Mouse (Mus musculus) hindbrain, postnatal 0 days (tissue): ENCODE measurements around the gene Apbb2. TPM values are rescaled to one million over a fixed set of nuclear protein-coding genes. Genes with fewer than 3 reads are reported as not detected.
A peak's percentile ranks its signal among the peaks of the same experiment; 100 is the strongest.

Source experiments
- ATAC-seq: fragments of 200-750 bp; cut with Nextera tagmentation; 2 replicates; pipeline ENCODE4 v1.8.0; 2017; ENCODE audit warnings: mild to moderate bottlenecking, moderate TSS enrichment, moderate library complexity
- DNase-seq: peaks from one replicate; pipeline ENCODE4 v3.0.0-alpha.2; 2015; ENCODE audit warnings: low spot score
- H3K27ac ChIP-seq: fragments of 300-500 bp; sonication (generic); 2 replicates; pipeline ENCODE4 v1.5.1; 2014; ENCODE audit warnings: mild to moderate bottlenecking
- H3K27me3 ChIP-seq: fragments of 300-500 bp; sonication (generic); 2 replicates; pipeline ENCODE4 v1.6.1; 2014; ENCODE audit warnings: low read length, mixed read lengths; ENCODE audit not compliant: insufficient read depth
- H3K36me3 ChIP-seq: fragments of 300-500 bp; sonication (generic); 2 replicates; pipeline ENCODE4 v1.6.1; 2014; ENCODE audit warnings: low read length, mixed read lengths; ENCODE audit not compliant: insufficient read depth
- H3K4me1 ChIP-seq: fragments of 300-500 bp; sonication (generic); 2 replicates; pipeline ENCODE4 v1.6.1; 2014; ENCODE audit warnings: antibody characterized with exemption, low read length, mixed read lengths; ENCODE audit not compliant: insufficient read depth
- H3K4me2 ChIP-seq: fragments of 300-500 bp; sonication (generic); 2 replicates; pipeline ENCODE4 v1.6.1; 2014; ENCODE audit warnings: low read depth, mild to moderate bottlenecking, low read length, moderate library complexity, mixed read lengths
- H3K4me3 ChIP-seq: fragments of 300-500 bp; sonication (generic); 2 replicates; pipeline ENCODE4 v1.5.1; 2014; ENCODE audit warnings: low read length
- H3K9ac ChIP-seq: fragments of 300-500 bp; sonication (generic); replicated peaks from 2 replicates; pipeline ENCODE4 v1.6.1; 2014; ENCODE audit warnings: mild to moderate bottlenecking, low read length, moderate library complexity, mixed read lengths
- H3K9me3 ChIP-seq: fragments of 300-500 bp; sonication (generic); 2 replicates; pipeline ENCODE4 v1.6.1; 2016; ENCODE audit warnings: low read length, mixed read lengths
- CTCF ChIP-seq: IDR thresholded peaks from 2 replicates; pipeline ENCODE4 v1.5.1; 2016; ENCODE audit warnings: antibody characterized with exemption, control low read depth, low read depth
- WGBS: fragments of 180-500 bp; shearing (Covaris S2); extraction: QIAGEN DNeasy Blood & Tissue Kit; methylation state at CpG from one replicate; pipeline ENCODE4 v1.1.7; 2014; 5-methylcytosine and 5-hydroxymethylcytosine counted together
- polyA plus RNA-seq: library from polyadenylated mRNA; unstranded; fragments of >200 nt; fragmentation: Nextera tagmentation; extraction: Ambion mirVana; gene quantifications from 2 replicates; pipeline ENCODE4 v1.2.1, GENCODE M21; 2015
- total RNA-seq: library from RNA; depleted of rRNA; stranded (reverse); fragments of >200 nt; gene quantifications from 2 replicates; pipeline ENCODE4 v1.2.3, GENCODE M21; 2014

Apbb2 gene
- total and polyA plus RNA-seq, 2 experiments from 2014 or later = 72.1 to 76.9 TPM

- ATAC-seq = no peak
These were observed 23.7 kb downstream of the Apbb2 start for GRCm38 (mm10) chr5:66594881-66595280.

GRCm38 (mm10) chr5:66586236-66586745 lies 32.3 kb downstream of the Apbb2 start:
- Histone ChIP-seq H3K4me2 (no peak overlapping the region), H3K9ac (no peak overlapping the region), H3K27ac (no peak overlapping the region), H3K27me3 (no peaks in the 10 kb centered on the region), H3K4me3 (no peak overlapping the region), H3K36me3 (no peaks in the 10 kb centered on the region), H3K9me3 (no peaks in the 10 kb centered on the region), H3K4me1 (no peaks in the 10 kb centered on the region)
- DNase-seq = no peak
- ATAC-seq = no peak
- TF ChIP-seq CTCF = no peak
- WGBS = 76% methylated on average over 6 of the region's 6 CpGs

More at GRCm38 (mm10) chr5:66594881-66595280, 23.7 kb downstream of the Apbb2 start:
- H3K27me3 ChIP-seq = no peaks in the 10 kb centered on the region
- WGBS = 83% methylated on average over 14 of the region's 14 CpGs
- no peaks in the 10 kb centered on the region for H3K4me1 ChIP-seq
- no peaks in the 10 kb centered on the region for H3K36me3 ChIP-seq
- H3K27ac ChIP-seq = no peak overlapping the region
- no peak overlapping the region for H3K9ac ChIP-seq
- no peak overlapping the region for H3K4me2 ChIP-seq
- no peaks in the 10 kb centered on the region for H3K9me3 ChIP-seq
- DNase-seq = no peak
- no peak for TF ChIP-seq CTCF
- no peak overlapping the region for H3K4me3 ChIP-seq

GRCm38 (mm10) chr5:66583019-66583406 lies 35.6 kb downstream of the Apbb2 start:
- H3K4me2 ChIP-seq = no peak overlapping the region
- no peak for TF ChIP-seq CTCF

GRCm38 (mm10) chr5:66582281-66583018 lies 36.1 kb downstream of the Apbb2 start:
- Histone ChIP-seq H3K4me3 (no peak overlapping the region), H3K9me3 (no peaks in the 10 kb centered on the region), H3K27me3 (no peaks in the 10 kb centered on the region), H3K4me2 (no peak overlapping the region), H3K9ac (no peak overlapping the region), H3K27ac (no peak overlapping the region), H3K4me1 (no peaks in the 10 kb centered on the region), H3K36me3 (no peaks in the 10 kb centered on the region)
- no peak for TF ChIP-seq CTCF
- no peak for DNase-seq
- ATAC-seq = no peak
- 90% methylated on average over 17 of the region's 17 CpGs for WGBS

More at GRCm38 (mm10) chr5:66583019-66583406, 35.6 kb downstream of the Apbb2 start:
- Histone ChIP-seq H3K4me3 (no peak overlapping the region), H3K36me3 (no peaks in the 10 kb centered on the region), H3K4me1 (no peaks in the 10 kb centered on the region), H3K27ac (no peak overlapping the region), H3K9ac (no peak overlapping the region), H3K9me3 (no peaks in the 10 kb centered on the region), H3K27me3 (no peaks in the 10 kb centered on the region)
- ATAC-seq = no peak
- no peak for DNase-seq
- WGBS = 84% methylated on average over 4 of the region's 4 CpGs

- no peak overlapping the region for H3K9ac ChIP-seq
- no peak for TF ChIP-seq CTCF
- ATAC-seq (no peak), DNase-seq (no peak)
- H3K9me3 ChIP-seq = no peaks in the 10 kb centered on the region
- no peaks in the 10 kb centered on the region for H3K27me3 ChIP-seq
- WGBS = 82% methylated on average over 4 of the region's 4 CpGs
- H3K36me3 ChIP-seq = no peaks in the 10 kb centered on the region
- no peak overlapping the region for H3K4me2 ChIP-seq
- H3K4me3 ChIP-seq = no peak overlapping the region
- no peak overlapping the region for H3K27ac ChIP-seq
- H3K4me1 ChIP-seq = no peaks in the 10 kb centered on the region
These were observed 39.5 kb downstream of the Apbb2 start for GRCm38 (mm10) chr5:66579066-66579465.

GRCm38 (mm10) chr5:66576299-66576698 lies 42.3 kb downstream of the Apbb2 start:
- no peak for TF ChIP-seq CTCF
- Histone ChIP-seq H3K36me3 (no peaks in the 10 kb centered on the region), H3K4me1 (peaks cover 4% of the 10 kb centered on the region), H3K9me3 (no peaks in the 10 kb centered on the region), H3K4me3 (no peak overlapping the region), H3K27ac (no peak overlapping the region), H3K9ac (no peak overlapping the region), H3K27me3 (no peaks in the 10 kb centered on the region), H3K4me2 (no peak overlapping the region)
- WGBS = 47% methylated on average over 9 of the region's 9 CpGs
- ATAC-seq (peak; percentile 63; the same call in 1 of the 2 replicates), DNase-seq (peak; percentile 38)

GRCm38 (mm10) chr5:66575148-66575547 lies 43.4 kb downstream of the Apbb2 start:
- Histone ChIP-seq H3K4me1 (peaks cover 4% of the 10 kb centered on the region), H3K27me3 (no peaks in the 10 kb centered on the region), H3K9ac (no peak overlapping the region), H3K27ac (no peak overlapping the region), H3K4me2 (no peak overlapping the region), H3K36me3 (no peaks in the 10 kb centered on the region), H3K9me3 (no peaks in the 10 kb centered on the region), H3K4me3 (no peak overlapping the region)
- no peak for TF ChIP-seq CTCF
- no peak for ATAC-seq
- DNase-seq = no peak
- WGBS = 60% methylated on average over 13 of the region's 13 CpGs
